Mouse (Mus musculus) liver, embryonic 14.5 days (tissue): Measurements from ENCODE around the gene Gclm. TPM values are rescaled to one million over a fixed set of nuclear protein-coding genes. Genes with fewer than 3 reads are reported as not detected.

Experiments used
- ATAC-seq: fragments of 200-750 bp; cut with Nextera tagmentation; 2 replicates; pipeline ENCODE4 v1.8.0; 2017; ENCODE audit warnings: moderate number of reproducible peaks, mild to moderate bottlenecking, moderate library complexity; ENCODE audit not compliant: insufficient read depth
- DNase-seq, 3 experiments: peaks; one replicate each; pipeline ENCODE4 v3.0.0-alpha.2; 2012 to 2013; ENCODE audit warnings: low read depth in 3 of 3, low spot score in 3 of 3
- H3K27ac ChIP-seq: fragments of 300-500 bp; sonication (generic); 2 replicates; pipeline ENCODE4 v1.5.1; 2014; ENCODE audit warnings: moderate library complexity, mild to moderate bottlenecking, control low read depth, inconsistent platforms
- H3K27me3 ChIP-seq: fragments of 300-500 bp; sonication (generic); 2 replicates; pipeline ENCODE4 v1.6.1; 2014; ENCODE audit warnings: mild to moderate bottlenecking, low read length, moderate library complexity; ENCODE audit not compliant: control insufficient read depth, insufficient read depth
- H3K36me3 ChIP-seq: fragments of 300-500 bp; sonication (generic); replicated peaks from 2 replicates; pipeline ENCODE4 v1.6.1; 2014; ENCODE audit warnings: low read depth; ENCODE audit not compliant: control insufficient read depth, insufficient read depth
- H3K4me1 ChIP-seq, 2 experiments: fragments of 200-500 bp in 1 of 2; fragments of 300-500 bp in 1 of 2; sonication (generic) in 1 of 2; replicated peaks; 2 replicates each; pipeline ENCODE4 v1.6.1; 2012 to 2014; ENCODE audit warnings: antibody characterized with exemption in 1 of 2, inconsistent platforms in 1 of 2, low read length in 1 of 2; ENCODE audit not compliant: control insufficient read depth in 2 of 2, insufficient read depth in 2 of 2
- H3K4me2 ChIP-seq: fragments of 300-500 bp; sonication (generic); 2 replicates; pipeline ENCODE4 v1.6.1; 2014; ENCODE audit warnings: low read depth, mild to moderate bottlenecking, control low read depth, moderate library complexity
- H3K4me3 ChIP-seq, 2 experiments: fragments of 200-500 bp in 1 of 2; fragments of 300-500 bp in 1 of 2; sonication (generic) in 1 of 2; 2 replicates each; pipeline ENCODE4 v1.5.1; 2012 to 2014; ENCODE audit warnings: low read depth in 2 of 2, low read length in 2 of 2, mild to moderate bottlenecking in 2 of 2, control low read depth in 1 of 2, inconsistent platforms in 1 of 2, moderate library complexity in 1 of 2; ENCODE audit not compliant: insufficient read depth in 1 of 2
- H3K9ac ChIP-seq: fragments of 300-500 bp; sonication (generic); replicated peaks from 2 replicates; pipeline ENCODE4 v1.6.1; 2014; ENCODE audit warnings: mild to moderate bottlenecking, control low read depth, moderate library complexity
- H3K9me3 ChIP-seq: fragments of 300-500 bp; sonication (generic); 2 replicates; pipeline ENCODE4 v1.6.1; 2016; ENCODE audit warnings: low read length, mixed read lengths; ENCODE audit not compliant: control insufficient read depth
- CTCF ChIP-seq: IDR thresholded peaks from 2 replicates; pipeline ENCODE4 v1.5.1; 2016; ENCODE audit warnings: antibody characterized with exemption, low read depth, control low read depth
- EP300 ChIP-seq: IDR thresholded peaks from 2 replicates; pipeline ENCODE4 v1.6.1; 2016; ENCODE audit warnings: antibody characterized with exemption, low read depth
- WGBS: fragments of 180-500 bp; shearing (Covaris S2); extraction: QIAGEN DNeasy Blood & Tissue Kit; methylation state at CpG from one replicate; pipeline ENCODE4 v1.1.7; 2014; ENCODE audit not compliant: insufficient replicate concordance; 5-methylcytosine and 5-hydroxymethylcytosine counted together
- polyA plus RNA-seq, 2 experiments: library from polyadenylated mRNA; depleted of rRNA in 1 of 2; stranded (reverse) in 1 of 2; unstranded in 1 of 2; fragments of >200 nt; fragmentation: Nextera tagmentation in 1 of 2; extraction: Ambion mirVana in 1 of 2; gene quantifications; 2 replicates each; pipeline versions ENCODE4 v1.2.1 to v1.2.3; 2012 to 2014

Gene Gclm
- polyA plus RNA-seq, 2 experiments: 140 to 360 TPM

GRCm38 (mm10) chr3:122242876-122243275 lies 2.5 kb upstream of the Gclm start:
- peaks cover 3% of the 10 kb centered on the region for H3K36me3 ChIP-seq
- DNase-seq: peak; percentile 66 to 71 (median 70)
- no peaks in the 10 kb centered on the region for H3K27me3 ChIP-seq
- no peaks in the 10 kb centered on the region for H3K9me3 ChIP-seq
- TF ChIP-seq EP300 (peak; percentile 38; the same call in 1 of the 2 replicates), CTCF (no peak; the same call in 1 of the 2 replicates)
- peak overlapping the region; percentile 15; the same call in 1 of the 2 replicates for H3K9ac ChIP-seq
- peak overlapping the region; percentile 56 for H3K4me2 ChIP-seq
- H3K4me1 ChIP-seq: peaks cover 23 to 26% of the 10 kb centered on the region in 2 experiments
- 17% methylated on average over 6 of the region's 6 CpGs for whole genome bisulfite sequencing
- peak overlapping the region; percentile 54 for H3K27ac ChIP-seq
- no peak overlapping the region for H3K4me3 ChIP-seq
- peak; percentile 5; the same call in 1 of the 2 replicates for ATAC-seq

DNA sequence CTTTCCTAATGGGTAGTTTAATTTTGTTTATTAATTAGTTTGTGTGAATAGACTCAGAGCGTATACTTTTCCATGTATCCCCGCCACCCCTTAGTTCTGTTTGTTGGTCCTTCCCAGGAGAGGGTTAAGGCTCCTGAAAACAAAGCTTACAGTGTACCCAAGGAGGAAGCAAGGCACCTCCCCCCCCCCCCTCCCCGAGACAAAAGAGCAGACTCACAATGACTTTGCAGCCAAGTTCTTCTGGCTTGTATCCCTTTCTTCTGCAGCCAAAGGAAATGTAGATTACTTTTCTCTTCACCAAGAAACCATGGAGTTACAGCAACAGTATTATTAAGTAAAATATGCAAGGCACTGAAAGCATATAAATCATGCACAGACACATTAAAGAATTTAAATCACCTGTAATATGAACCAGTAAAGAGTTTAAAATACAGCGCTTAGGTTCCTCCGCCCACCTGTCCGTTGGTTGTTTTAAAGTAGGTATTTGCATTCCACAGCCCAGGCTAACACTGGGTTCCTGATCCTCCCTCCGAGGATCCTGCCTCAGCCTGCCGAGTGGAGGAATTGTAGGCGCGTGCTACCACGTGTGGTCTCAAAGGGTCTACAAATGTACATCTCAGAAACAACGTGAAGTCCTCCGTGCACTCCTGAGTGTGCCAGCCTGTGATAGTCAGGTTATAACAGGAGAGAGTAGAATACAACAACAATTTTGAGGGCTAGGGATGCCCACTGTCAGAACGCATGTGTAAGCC lies 1.8 kb upstream of the Gclm start:
- DNase-seq (peak in 2 of 3 experiments; percentile 52 to 59), ATAC-seq (no peak)
- peaks cover 3% of the 10 kb centered on the region for H3K36me3 ChIP-seq
- no peaks in the 10 kb centered on the region for H3K9me3 ChIP-seq
- H3K27me3 ChIP-seq: no peaks in the 10 kb centered on the region
- H3K4me2 ChIP-seq: peak overlapping the region; percentile 56
- peaks cover 25 to 28% of the 10 kb centered on the region in 2 experiments for H3K4me1 ChIP-seq
- peak overlapping the region; percentile 3 for H3K9ac ChIP-seq
- peak overlapping the region; percentile 54 for H3K27ac ChIP-seq
- TF ChIP-seq EP300: peak; percentile 30; the same call in 1 of the 2 replicates
- no peak for TF ChIP-seq CTCF
- H3K4me3 ChIP-seq: no peak overlapping the region
- WGBS: 38% methylated on average over 14 of the region's 14 CpGs

- 47% methylated on average over 6 of the region's 6 CpGs for WGBS
Observed at GRCm38 (mm10) chr3:122244759-122245158, 598 bp upstream of the Gclm start.

DNA sequence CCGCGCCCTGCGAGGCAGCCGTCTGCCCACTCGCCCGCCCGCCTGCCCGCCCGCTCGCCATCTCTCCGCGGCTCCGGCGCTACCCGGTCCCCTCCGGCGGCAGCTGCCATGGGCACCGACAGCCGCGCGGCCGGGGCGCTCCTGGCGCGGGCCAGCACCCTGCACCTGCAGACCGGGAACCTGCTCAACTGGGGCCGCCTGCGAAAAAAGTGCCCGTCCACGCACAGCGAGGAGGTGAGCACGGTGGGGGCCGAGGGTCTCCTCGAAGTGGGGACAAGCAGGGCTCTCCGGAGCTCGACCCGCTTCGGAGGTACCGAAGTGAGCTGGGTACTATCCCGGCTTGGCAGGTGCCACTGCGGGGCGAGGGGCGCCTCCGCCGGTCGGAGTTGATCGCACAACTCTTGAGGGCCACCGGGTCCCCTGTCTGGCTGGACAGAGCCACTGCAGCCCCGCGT lies 548 bp downstream of the Gclm start:
- Histone ChIP-seq H3K9ac (peak overlapping the region; percentile 100), H3K27ac (peak overlapping the region; percentile 100), H3K27me3 (no peaks in the 10 kb centered on the region), H3K4me2 (peak overlapping the region; percentile 80), H3K4me1 (peaks cover 31 to 44% of the 10 kb centered on the region in 2 experiments), H3K9me3 (no peaks in the 10 kb centered on the region), H3K36me3 (peaks cover 21% of the 10 kb centered on the region), H3K4me3 (peak overlapping the region; percentile 69 to 99)
- ATAC-seq (peak; percentile 3; the same call in 1 of the 2 replicates), DNase-seq (no peak)
- TF ChIP-seq CTCF (peak; percentile 45), EP300 (no peak)
- WGBS: under 1% methylated on average over 48 of the region's 50 CpGs

More at GRCm38 (mm10) chr3:122244759-122245158, 598 bp upstream of the Gclm start:
- TF ChIP-seq CTCF (no peak), EP300 (no peak)
- DNase-seq: no peak
- Histone ChIP-seq H3K4me1 (peaks cover 31 to 34% of the 10 kb centered on the region in 2 experiments), H3K9me3 (no peaks in the 10 kb centered on the region), H3K27me3 (no peaks in the 10 kb centered on the region), H3K4me2 (peak overlapping the region; percentile 77), H3K4me3 (peak overlapping the region in 1 of 2 experiments; percentile 41; a peak in 2 of 4 replicates), H3K27ac (peak overlapping the region; percentile 54), H3K9ac (peak overlapping the region; percentile 39), H3K36me3 (peaks cover 12% of the 10 kb centered on the region)
- no peak for ATAC-seq

GRCm38 (mm10) chr3:122246406-122246805 lies 1.0 kb downstream of the Gclm start:
- Histone ChIP-seq H3K4me1 (peaks cover 31 to 47% of the 10 kb centered on the region in 2 experiments), H3K9me3 (no peaks in the 10 kb centered on the region), H3K27me3 (no peaks in the 10 kb centered on the region), H3K36me3 (peaks cover 26% of the 10 kb centered on the region), H3K4me2 (peak overlapping the region; percentile 80), H3K27ac (peak overlapping the region; percentile 100), H3K9ac (peak overlapping the region; percentile 100), H3K4me3 (peak overlapping the region; percentile 69 to 99)
- TF ChIP-seq CTCF: no peak
- no peak for TF ChIP-seq EP300
- ATAC-seq (no peak), DNase-seq (no peak)
- 9% methylated on average over 6 of the region's 6 CpGs for WGBS
